Comparison of ENCODE assay signal across 9 mouse cellular contexts in the genomic region with DNA sequence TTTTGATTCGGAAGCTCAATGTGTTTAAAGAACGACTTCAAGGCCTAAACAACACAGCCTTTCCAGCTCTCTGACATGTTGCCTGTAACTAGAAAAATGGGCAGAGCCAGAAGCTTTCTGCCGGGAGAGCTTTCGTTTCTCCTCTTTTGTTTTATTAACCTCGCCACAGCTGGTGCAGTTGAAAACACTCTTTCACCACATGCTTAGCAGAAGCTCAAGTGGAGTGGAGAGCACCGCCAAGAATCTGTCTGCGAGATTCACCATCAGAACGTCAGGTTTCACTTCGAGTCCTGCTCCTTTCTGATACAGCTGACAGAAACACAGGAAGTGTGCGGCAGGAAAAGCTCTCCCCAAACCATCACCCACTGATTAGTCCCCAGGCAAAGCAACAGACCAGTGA.
A peak's percentile ranks its signal among the peaks of the same experiment; 100 is the strongest.
DNase-seq lines count a peak whose midpoint lies in the region; ATAC-seq lines count a peak whose summit lies in the region.
"Had no signal": no experiment of that assay in that cellular context is flagged by ENCODE, and none has a peak within 500 bp of the region (broad histone marks: within the 10 kb centered on the region; RNA-seq: fewer than 3 reads in every experiment).

No protein-coding gene starts in this region.

- no peak overlapping the region for H3K4me2 ChIP-seq in kidney, embryonic 14.5 days (replicated peaks; ENCODE audit: low read depth, low read length)
- H3K4me2 ChIP-seq in heart, embryonic 13.5 days = peak overlapping the region; percentile 44

- H3K27ac ChIP-seq in kidney, embryonic 14.5 days (ENCODE audit: low read depth, low read length) = no peak overlapping the region
- H3K27ac ChIP-seq in heart, embryonic 13.5 days (replicated peaks) = peak overlapping the region; percentile 26; the same call in 1 of the 2 replicates

- H3K9ac ChIP-seq in kidney, embryonic 14.5 days (ENCODE audit: low read depth, low read length) = no peak overlapping the region
- 0 out of 2 replicates have a peak overlapping the region, but pooled peaks have one; percentile 17 for H3K9ac ChIP-seq in heart, embryonic 13.5 days

- no peaks in the 10 kb centered on the region for H3K36me3 ChIP-seq in kidney, embryonic 14.5 days (ENCODE audit: control insufficient read depth, insufficient read depth, low read length)
- H3K36me3 ChIP-seq in heart, embryonic 13.5 days = no peaks in the 10 kb centered on the region

- H3K4me1 ChIP-seq in kidney, embryonic 14.5 days (ENCODE audit: control insufficient read depth, insufficient read depth, low read length) = no peaks in the 10 kb centered on the region
- H3K4me1 ChIP-seq in heart, embryonic 13.5 days = peaks cover 10% of the 10 kb centered on the region

- no peaks in the 10 kb centered on the region for H3K27me3 ChIP-seq in kidney, embryonic 14.5 days (ENCODE audit: control insufficient read depth, insufficient read depth, low read length)
- no peaks in the 10 kb centered on the region for H3K27me3 ChIP-seq in heart, embryonic 13.5 days (replicated peaks)

- no peak overlapping the region for H3K4me3 ChIP-seq in kidney, embryonic 14.5 days (ENCODE audit: low read length)
- H3K4me3 ChIP-seq in heart, embryonic 13.5 days = peak overlapping the region; percentile 23

- 56% methylated on average over 10 of the region's 10 CpGs for WGBS in kidney, embryonic 14.5 days
- 25% methylated on average over 10 of the region's 10 CpGs for whole genome bisulfite sequencing in heart, embryonic 13.5 days

- peak; percentile 14 to 22 for DNase-seq in cerebellum, postnatal 10 days
- no peak for DNase-seq in cerebellum, adult 9-11 months
- DNase-seq in kidney, postnatal 4 days = peak; percentile 16 to 28
- DNase-seq in lung, postnatal 10 days = peak; percentile 66
- no peak for DNase-seq in urinary bladder, postnatal 25 days (ENCODE audit: low spot score)

- H3K9me3 ChIP-seq in kidney, embryonic 14.5 days (ENCODE audit: control insufficient read depth, low read length) = no peaks in the 10 kb centered on the region
- H3K9me3 ChIP-seq in heart, embryonic 13.5 days = no peaks in the 10 kb centered on the region

- ATAC-seq in kidney, embryonic 14.5 days (ENCODE audit: low FRiP score, low TSS enrichment) = no peak
- no peak for ATAC-seq in heart, embryonic 13.5 days (ENCODE audit: extremely low read depth, insufficient number of reproducible peaks, low FRiP score, low TSS enrichment)
- no peak for ATAC-seq in frontal cortex, adult (ENCODE audit: low TSS enrichment)
- ATAC-seq: inflammation-experienced regulatory T-cells, adult 6 months had no signal

Comparison
In these comparisons a context has a peak if more than half of its experiments do, and no peak if none do; other contexts are left out.
1. DNase-seq: peak in cerebellum, postnatal 10 days (2 of 2), kidney, postnatal 4 days (2 of 2) and lung, postnatal 10 days (single experiment); none in cerebellum, adult 9-11 months (single experiment) and urinary bladder, postnatal 25 days (single experiment).